Mouse (Mus musculus) G1E (cell line): ENCODE results near the gene Mxi1. TPM values are rescaled to one million over a fixed set of nuclear protein-coding genes. Genes with fewer than 3 reads are reported as not detected.
A peak's percentile ranks its signal among the peaks of the same experiment; 100 is the strongest.

Experiments
- ATAC-seq: 2 replicates; pipeline ENCODE4 v1.8.0; 2016; ENCODE audit warnings: mild to moderate bottlenecking; ENCODE audit not compliant: insufficient number of reproducible peaks, poor library complexity, low FRiP score, severe bottlenecking; ENCODE audit errors: extremely low read depth
- DNase-seq: peaks from one replicate; pipeline ENCODE4 v3.0.0; 2012; ENCODE audit warnings: low spot score
- H3K27me3 ChIP-seq: 2 replicates; pipeline ENCODE4 v1.6.1; 2012; ENCODE audit warnings: mild to moderate bottlenecking, low read length, inconsistent platforms; ENCODE audit not compliant: insufficient read depth
- H3K36me3 ChIP-seq: replicated peaks from 2 replicates; pipeline ENCODE3; 2012; ENCODE audit warnings: mild to moderate bottlenecking, inconsistent platforms
- H3K4me1 ChIP-seq: 2 replicates; pipeline ENCODE4 v1.6.1; 2012; ENCODE audit warnings: low read depth, low read length, inconsistent platforms, mixed read lengths; ENCODE audit not compliant: insufficient read depth
- H3K4me3 ChIP-seq: 2 replicates; pipeline ENCODE4 v1.5.1; 2012; ENCODE audit warnings: low read depth, mild to moderate bottlenecking, inconsistent platforms, low read length, moderate library complexity, mixed read lengths
- H3K9me3 ChIP-seq: replicated peaks from 2 replicates; pipeline ENCODE4 v1.6.1; 2012; ENCODE audit warnings: inconsistent platforms
- CTCF ChIP-seq: IDR thresholded peaks from 2 replicates; pipeline ENCODE4 v1.5.1; 2012; ENCODE audit warnings: low read depth, low read length, inconsistent platforms, mixed read lengths
- GATA1 ChIP-seq: IDR thresholded peaks from 2 replicates; pipeline ENCODE4 v1.6.1; 2012; ENCODE audit warnings: borderline replicate concordance, low read length, inconsistent platforms, mixed read lengths
- GATA2 ChIP-seq: IDR thresholded peaks from 2 replicates; pipeline ENCODE4 v1.6.1; 2012; ENCODE audit warnings: low read depth, low read length, inconsistent platforms, borderline replicate concordance
- POLR2AphosphoS5 ChIP-seq: IDR thresholded peaks from 2 replicates; pipeline ENCODE4 v1.6.1; 2012; ENCODE audit warnings: low read depth, low read length, inconsistent platforms; ENCODE audit not compliant: insufficient replicate concordance
- TAL1 ChIP-seq: conservative IDR thresholded peaks from 2 replicates; pipeline ENCODE4 v1.6.1; 2012; ENCODE audit warnings: low read depth, low read length, inconsistent platforms, mixed read lengths
- polyA plus RNA-seq: library from polyadenylated mRNA; stranded (reverse); fragments of >175 nt; gene quantifications from 2 replicates; pipeline ENCODE4 v1.2.3, GENCODE M21; 2012
- total RNA-seq, 2 experiments: library from RNA; stranded (forward) in 1 of 2; stranded (reverse) in 1 of 2; fragments of 200-1000 nt in 1 of 2; fragments of >200 nt in 1 of 2; fragmentation: Nextera tagmentation in 1 of 2; gene quantifications; 2 replicates each; pipeline ENCODE4 v1.2.3; 2014 to 2017

Gene Mxi1
- total and polyA plus RNA-seq, 3 experiments, result 20.5 to 74.6 (median 47.1) TPM

- Histone ChIP-seq H3K27me3 (no peaks in the 10 kb centered on the region), H3K4me3 (no peak overlapping the region), H3K9me3 (no peaks in the 10 kb centered on the region), H3K4me1 (peaks cover 78% of the 10 kb centered on the region), H3K36me3 (peaks cover 34% of the 10 kb centered on the region)
- no peak for DNase-seq
- no peak for TF ChIP-seq TAL1
- TF ChIP-seq CTCF, result no peak
- TF ChIP-seq GATA2, result no peak
- no peak for TF ChIP-seq POLR2AphosphoS5
- TF ChIP-seq GATA1, result no peak
- no peak for ATAC-seq
These were observed 11.0 kb downstream of the Mxi1 start for GRCm38 (mm10) chr19:53321273-53321672.

GRCm38 (mm10) chr19:53322438-53323048 lies 12.2 kb downstream of the Mxi1 start:
- peaks cover 23% of the 10 kb centered on the region for H3K36me3 ChIP-seq
- ATAC-seq, result no peak
- H3K27me3 ChIP-seq, result no peaks in the 10 kb centered on the region
- H3K4me3 ChIP-seq, result no peak overlapping the region
- TF ChIP-seq GATA2 (no peak), GATA1 (no peak), POLR2AphosphoS5 (no peak), TAL1 (no peak), CTCF (no peak)
- H3K4me1 ChIP-seq, result peaks cover 70% of the 10 kb centered on the region
- no peaks in the 10 kb centered on the region for H3K9me3 ChIP-seq
- no peak for DNase-seq

GRCm38 (mm10) chr19:53324866-53325265 lies 14.5 kb downstream of the Mxi1 start:
- H3K4me3 ChIP-seq, result no peak overlapping the region; the same call in 1 of the 2 replicates
- TF ChIP-seq TAL1 (no peak), GATA1 (no peak), GATA2 (no peak), CTCF (no peak), POLR2AphosphoS5 (no peak)
- no peaks in the 10 kb centered on the region for H3K9me3 ChIP-seq
- ATAC-seq (no peak), DNase-seq (no peak)
- peaks cover 64% of the 10 kb centered on the region for H3K4me1 ChIP-seq
- no peaks in the 10 kb centered on the region for H3K27me3 ChIP-seq
- peaks cover 25% of the 10 kb centered on the region for H3K36me3 ChIP-seq

- Histone ChIP-seq H3K9me3 (no peaks in the 10 kb centered on the region), H3K4me1 (peaks cover 63% of the 10 kb centered on the region), H3K4me3 (peak overlapping the region; percentile 71), H3K27me3 (no peaks in the 10 kb centered on the region), H3K36me3 (peaks cover 24% of the 10 kb centered on the region)
- peak; percentile 72 for DNase-seq
- peak; percentile 71 for ATAC-seq
- TF ChIP-seq CTCF (no peak), TAL1 (0 out of 2 replicates have a peak, but pooled peaks have one; percentile 19)
These were observed 15.4 kb downstream of the Mxi1 start for GRCm38 (mm10) chr19:53325578-53326295.

GRCm38 (mm10) chr19:53328116-53328515 lies 17.8 kb downstream of the Mxi1 start:
- no peak overlapping the region for H3K4me3 ChIP-seq
- H3K4me1 ChIP-seq, result peaks cover 54% of the 10 kb centered on the region
- no peak for ATAC-seq
- peaks cover 32% of the 10 kb centered on the region for H3K36me3 ChIP-seq
- DNase-seq, result no peak
- no peaks in the 10 kb centered on the region for H3K9me3 ChIP-seq
- no peaks in the 10 kb centered on the region for H3K27me3 ChIP-seq
- TF ChIP-seq GATA2 (no peak), GATA1 (no peak), CTCF (no peak), POLR2AphosphoS5 (no peak), TAL1 (no peak)

GRCm38 (mm10) chr19:53329221-53329991 lies 19.1 kb downstream of the Mxi1 start:
- H3K27me3 ChIP-seq, result no peaks in the 10 kb centered on the region
- no peaks in the 10 kb centered on the region for H3K9me3 ChIP-seq
- TF ChIP-seq CTCF (no peak), GATA2 (no peak), GATA1 (no peak), TAL1 (no peak), POLR2AphosphoS5 (no peak)
- ATAC-seq (peak; percentile 61), DNase-seq (peak; percentile 88)
- H3K4me3 ChIP-seq, result peak overlapping the region; percentile 98
- peaks cover 36% of the 10 kb centered on the region for H3K36me3 ChIP-seq
- H3K4me1 ChIP-seq, result peaks cover 46% of the 10 kb centered on the region
